Mouse (Mus musculus) cerebellum, postnatal 14 days (tissue): ENCODE measurements around the gene Esrrg.

Experiments used
- DNase-seq, 2 experiments: peaks; one replicate each; pipeline ENCODE4 v3.0.0; 2021; ENCODE audit warnings: mixed read lengths in 2 of 2

Gene Esrrg

GRCm38 (mm10) chr1:187918303-187918702, 309.7 kb downstream of the Esrrg start:
- no peak for DNase-seq

GRCm38 (mm10) chr1:187918939-187919338, 310.3 kb downstream of the Esrrg start:
- DNase-seq: peak in 1 of 2 experiments; percentile 7

GRCm38 (mm10) chr1:187920156-187920777, 311.7 kb downstream of the Esrrg start:
- DNase-seq: no peak

GRCm38 (mm10) chr1:187931146-187931545, 322.6 kb downstream of the Esrrg start:
- no peak for DNase-seq

- DNase-seq: no peak
These were observed 330.1 kb downstream of the Esrrg start for GRCm38 (mm10) chr1:187938652-187939051.

GRCm38 (mm10) chr1:187939078-187939477, 330.5 kb downstream of the Esrrg start:
- DNase-seq: no peak

- DNase-seq: no peak
These were observed 342.9 kb downstream of the Esrrg start for GRCm38 (mm10) chr1:187951506-187951905.

- no peak for DNase-seq
These were observed 348.1 kb downstream of the Esrrg start for GRCm38 (mm10) chr1:187956702-187957101.

GRCm38 (mm10) chr1:187959192-187959591, 350.6 kb downstream of the Esrrg start:
- DNase-seq: no peak

- DNase-seq: no peak
These were observed 352.9 kb downstream of the Esrrg start for GRCm38 (mm10) chr1:187961452-187961851.

- DNase-seq: no peak
These were observed 356.5 kb downstream of the Esrrg start for GRCm38 (mm10) chr1:187964829-187965760.

GRCm38 (mm10) chr1:187965921-187966320, 357.3 kb downstream of the Esrrg start:
- no peak for DNase-seq

GRCm38 (mm10) chr1:187968379-187968778, 359.8 kb downstream of the Esrrg start:
- DNase-seq: no peak

- peak; percentile 47 to 62 for DNase-seq
These were observed 360.9 kb downstream of the Esrrg start for GRCm38 (mm10) chr1:187969491-187969890.

- peak; percentile 83 to 85 for DNase-seq
These were observed 365.8 kb downstream of the Esrrg start for GRCm38 (mm10) chr1:187974396-187974795.

GRCm38 (mm10) chr1:187975465-187976352, 367.1 kb downstream of the Esrrg start:
- DNase-seq: peak; percentile 77 to 82

GRCm38 (mm10) chr1:187976353-187976730, 367.8 kb downstream of the Esrrg start:
- no peak for DNase-seq

- DNase-seq: peak in 1 of 2 experiments; percentile 37
These were observed 372.4 kb downstream of the Esrrg start for GRCm38 (mm10) chr1:187981028-187981427.

- DNase-seq: no peak
These were observed 374.6 kb downstream of the Esrrg start for GRCm38 (mm10) chr1:187983177-187983576.

- peak in 1 of 2 experiments; percentile 42 for DNase-seq
These were observed 381.6 kb downstream of the Esrrg start for GRCm38 (mm10) chr1:187990161-187990560.

GRCm38 (mm10) chr1:187997584-187998338, 389.2 kb downstream of the Esrrg start:
- DNase-seq: peak; percentile 86 to 89

- peak; percentile 55 to 57 for DNase-seq
These were observed 390.5 kb downstream of the Esrrg start for GRCm38 (mm10) chr1:187999121-187999520.
